Mouse (Mus musculus): Measurements from ENCODE around the gene E330017A01Rik.
"Not testable (repeated sequence)": the region's sequence is repeated elsewhere in the genome, so short reads cannot be mapped to it uniquely, and the experiment has no call there.

E330017A01Rik gene

DNA sequence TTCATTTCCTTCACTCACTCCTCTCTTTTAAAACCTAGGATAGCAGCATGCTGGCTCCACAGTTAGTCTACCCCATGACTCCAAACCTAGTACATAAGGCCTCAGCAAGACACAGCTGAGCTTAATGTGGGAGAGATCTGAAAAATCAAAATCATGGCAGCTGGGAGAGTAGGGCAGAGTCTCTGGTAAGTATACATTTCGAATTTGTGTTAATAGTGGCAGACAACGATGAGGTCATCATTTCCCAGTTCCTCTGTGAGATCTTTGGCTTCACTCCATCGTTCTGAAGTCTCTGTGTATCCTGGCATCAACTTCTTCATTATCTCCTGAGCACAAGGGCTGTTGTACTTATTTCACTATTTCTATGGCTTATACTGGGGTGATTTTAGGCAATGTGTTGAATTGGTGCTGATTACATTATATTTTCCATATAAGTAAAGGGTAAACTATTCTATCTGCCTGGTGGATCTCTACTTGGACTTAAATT is at the start of gene E330017A01Rik:
Gene E330017A01Rik, minus strand, starts transcription at position 51 of the 487 bp plus-strand sequence.
- in situ Hi-C loops (cut with MseI, MboI): no loop called here

DNA sequence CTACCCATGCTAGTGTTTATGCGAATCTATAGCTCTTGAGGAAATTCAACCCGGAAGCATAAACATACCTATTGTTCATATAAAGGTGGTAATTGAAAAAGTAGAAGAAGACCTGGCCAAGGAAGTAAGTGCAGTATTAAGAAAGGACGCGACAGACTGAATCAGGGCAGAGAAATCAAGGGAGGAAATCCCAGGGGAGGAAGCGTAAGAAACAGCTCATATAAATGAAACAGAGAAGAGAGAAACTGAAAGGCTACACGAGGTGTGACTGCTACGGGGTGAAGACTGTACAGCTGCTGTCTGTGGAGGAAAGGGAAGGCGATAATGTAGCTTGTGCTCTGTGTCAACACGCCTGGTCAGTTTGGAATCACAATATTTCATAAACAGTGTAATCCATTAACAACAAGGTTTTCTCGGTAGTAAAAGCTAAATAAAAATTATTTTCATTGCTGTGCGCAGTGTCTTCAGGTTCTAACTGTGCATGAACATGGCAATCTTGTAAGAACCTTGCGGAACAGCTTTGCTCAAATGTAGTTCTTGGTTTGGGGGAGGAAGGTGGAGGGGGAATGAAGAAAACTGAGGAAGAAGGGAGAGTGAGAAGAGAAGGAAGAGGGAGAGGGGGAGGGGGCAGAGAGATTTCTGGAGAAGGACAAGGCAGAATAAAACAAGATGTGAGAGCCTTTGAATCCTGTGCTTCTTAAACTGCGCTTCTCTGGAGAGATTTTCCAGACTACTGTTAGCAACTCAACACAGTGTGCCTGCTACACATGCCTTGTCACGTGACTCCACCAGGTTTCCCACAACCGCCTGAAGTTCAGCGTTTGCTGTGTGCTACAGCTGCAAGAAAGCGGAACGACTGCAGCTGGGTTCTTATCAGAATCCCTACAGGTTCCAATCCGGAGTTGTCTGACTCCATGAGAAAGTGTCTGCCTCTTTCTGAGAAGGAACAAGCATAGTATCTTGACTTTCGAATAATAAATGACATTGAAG is 47.3 kb upstream of the E330017A01Rik start:
- in situ Hi-C loops (cut with MseI, MboI): no loop called here

DNA sequence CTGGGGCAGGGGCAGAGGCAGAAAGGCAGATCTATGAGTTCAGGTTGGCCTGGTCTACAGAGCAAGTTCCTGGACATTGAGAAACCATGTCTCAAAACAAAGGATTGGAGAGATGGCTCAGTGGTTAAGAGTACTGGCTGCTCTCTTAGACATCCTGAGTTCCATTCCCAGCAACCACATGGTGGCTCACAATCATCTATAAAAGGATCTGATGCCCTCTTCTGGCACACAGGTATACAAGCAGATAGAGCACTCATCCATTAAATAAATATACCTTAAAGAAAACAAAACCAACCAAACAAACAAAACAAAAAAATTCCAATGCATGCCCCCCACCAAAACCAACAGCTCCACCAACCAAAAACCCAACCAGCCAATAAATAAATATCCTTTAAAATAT is 46.0 kb upstream of the E330017A01Rik start:
- in situ Hi-C loops (cut with MseI, MboI): no loop called here

DNA sequence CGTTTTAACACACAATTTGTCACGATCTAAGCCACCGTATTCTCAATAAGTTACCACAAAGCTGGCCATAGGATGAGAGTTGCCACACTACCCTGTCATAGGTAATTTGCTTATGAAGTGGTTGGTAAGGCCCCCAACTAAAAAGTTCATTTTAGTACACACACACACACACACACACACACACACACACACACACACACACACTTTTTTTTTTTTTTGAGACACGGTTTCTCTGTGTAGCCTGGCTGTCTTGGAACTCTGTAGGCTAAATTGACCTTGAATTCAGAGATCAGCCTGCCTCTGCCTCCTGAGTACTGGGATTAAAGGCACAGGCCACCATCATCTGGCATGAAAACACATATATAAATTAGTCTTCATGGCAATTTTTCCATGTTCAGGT is 45.4 kb upstream of the E330017A01Rik start:
- in situ Hi-C loops (cut with MseI, MboI): no loop called here

DNA sequence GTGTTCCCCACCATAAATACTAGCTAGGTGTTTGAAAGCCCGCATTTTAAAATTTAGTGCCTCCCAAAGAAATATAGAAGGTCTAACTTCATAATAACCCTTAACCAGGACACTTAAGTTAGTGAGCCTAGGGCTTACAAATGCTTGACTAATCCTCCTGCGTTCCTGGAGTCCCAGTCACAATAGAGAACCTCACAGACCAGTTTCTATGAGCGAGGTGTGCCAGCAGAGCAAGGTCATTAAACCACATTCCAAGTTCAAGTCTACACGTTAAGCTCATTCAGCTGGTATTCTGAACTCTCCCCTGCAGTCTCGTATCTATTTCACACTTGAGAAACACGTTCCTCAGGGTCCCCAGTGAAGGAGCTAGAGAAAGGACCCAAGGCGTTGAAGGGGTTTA is 44.3 kb upstream of the E330017A01Rik start:
- in situ Hi-C loops (cut with MseI, MboI): no loop called here

DNA sequence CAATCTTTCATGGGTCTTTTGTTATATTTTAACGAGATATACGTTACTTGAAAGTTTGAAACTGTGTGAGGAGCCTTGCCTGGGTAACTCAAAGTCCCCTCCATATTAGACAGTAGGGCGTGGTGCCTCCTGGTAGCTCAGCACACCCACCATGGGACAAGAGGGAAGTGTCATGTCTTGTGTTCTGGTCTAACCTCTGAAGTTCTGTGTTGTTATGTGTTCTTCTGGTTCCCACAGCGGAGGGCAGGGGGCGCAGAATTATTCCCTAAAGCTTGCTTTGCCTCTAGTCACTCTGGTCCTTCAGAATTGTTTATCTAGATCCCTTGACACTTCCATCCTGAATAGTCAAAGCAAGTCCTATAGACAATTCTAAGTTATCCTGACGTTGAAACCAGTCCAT is 43.5 kb upstream of the E330017A01Rik start:
- in situ Hi-C loops (cut with MseI, MboI): no loop called here

DNA sequence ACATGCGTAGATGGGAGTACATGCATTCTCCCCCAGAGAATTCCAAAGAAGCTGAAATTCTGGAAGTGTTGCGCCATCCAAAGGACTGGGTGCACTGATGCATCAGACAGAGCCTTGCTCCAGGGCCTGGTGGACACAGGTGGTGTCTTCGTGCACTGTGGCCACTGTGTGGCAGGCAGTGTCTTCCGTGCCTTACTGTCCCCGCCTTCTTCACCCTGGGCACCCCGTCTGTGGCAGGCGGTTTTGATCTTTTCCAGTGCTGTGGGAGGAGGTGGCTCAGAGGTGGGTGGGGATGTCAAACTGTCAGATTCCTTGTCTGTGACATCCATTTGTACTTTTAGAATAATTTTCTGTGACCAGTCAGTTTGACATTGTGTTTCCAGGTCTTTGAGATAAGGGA is 40.1 kb upstream of the E330017A01Rik start:
- in situ Hi-C loops (cut with MseI, MboI): no loop called here

DNA sequence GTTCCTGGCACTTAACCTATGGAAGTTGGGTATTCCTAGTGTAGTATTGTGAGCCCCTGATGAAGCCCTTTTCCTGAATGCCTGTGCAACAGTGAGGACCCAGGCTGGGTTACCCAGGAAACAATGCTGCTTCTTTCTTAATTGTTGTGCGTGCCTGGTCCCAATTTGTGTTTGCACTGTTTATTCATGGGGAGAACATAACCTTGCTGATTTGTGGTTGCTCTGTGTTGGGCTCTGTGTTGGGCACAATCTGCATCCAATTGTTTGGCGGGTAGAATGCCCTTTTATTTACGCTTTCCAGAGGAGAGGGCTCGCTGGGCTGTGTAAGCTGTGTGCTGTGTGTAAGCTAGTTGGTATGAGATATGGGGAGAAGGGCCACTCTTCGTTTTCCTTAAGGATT is 39.0 kb upstream of the E330017A01Rik start:
- in situ Hi-C loops (cut with MseI, MboI): no loop called here

DNA sequence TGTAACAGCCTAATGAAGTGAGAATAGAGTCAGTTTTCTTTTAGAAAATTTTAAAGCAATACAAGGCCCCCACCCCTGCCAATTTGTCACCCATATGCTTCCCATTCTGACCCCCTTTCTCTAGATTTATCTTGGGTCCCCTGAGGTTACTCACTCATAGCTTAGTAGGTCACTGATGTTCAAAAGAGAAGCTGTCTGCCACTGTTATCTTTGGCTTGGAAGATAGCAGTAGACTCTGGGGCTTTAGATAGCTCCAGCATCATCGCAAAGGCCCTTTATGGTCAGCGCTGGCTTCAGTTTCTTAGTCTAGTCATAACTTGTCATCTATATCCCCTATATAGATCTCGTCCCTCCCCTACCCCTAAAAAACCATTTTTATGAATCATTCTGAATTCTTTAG is 38.1 kb upstream of the E330017A01Rik start:
- in situ Hi-C loops (cut with MseI, MboI): no loop called here

DNA sequence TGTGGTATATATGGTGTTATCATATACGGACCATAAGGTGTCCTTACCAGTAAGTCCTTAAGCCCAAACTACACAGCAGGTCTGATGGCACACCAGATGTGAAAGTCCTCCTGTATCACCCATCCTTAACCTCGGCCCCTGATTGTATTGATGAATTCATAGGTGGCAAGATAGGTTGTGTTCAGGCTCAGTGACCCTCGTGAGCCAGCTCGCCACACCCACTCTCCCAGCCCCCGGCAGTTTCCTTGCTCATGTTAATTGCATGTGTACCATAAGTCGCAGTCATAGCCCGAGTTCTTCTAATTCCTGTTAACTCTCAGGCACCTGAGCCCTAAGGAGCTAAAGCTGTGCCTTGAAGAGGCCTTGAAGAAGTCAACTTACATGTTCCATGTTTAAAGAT is 37.6 kb upstream of the E330017A01Rik start:
- in situ Hi-C loops (cut with MseI, MboI): no loop called here

DNA sequence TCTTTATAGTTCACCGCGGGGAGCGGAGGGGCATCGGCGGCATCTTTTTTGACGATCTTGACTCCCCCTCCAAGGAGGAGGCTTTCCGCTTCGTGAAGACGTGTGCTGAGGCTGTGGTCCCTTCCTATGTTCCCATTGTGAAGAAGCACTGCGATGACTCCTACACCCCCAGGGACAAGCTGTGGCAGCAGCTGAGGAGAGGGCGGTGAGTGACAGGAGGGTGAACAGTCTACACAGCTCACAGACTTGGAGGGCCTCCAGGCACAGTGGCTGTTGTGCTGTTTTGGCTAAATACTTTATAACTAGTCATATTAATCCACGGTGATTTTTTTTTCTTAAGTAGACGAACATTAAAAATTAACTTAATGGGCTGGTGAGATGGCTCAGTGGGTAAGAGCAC is 36.7 kb upstream of the E330017A01Rik start:
- in situ Hi-C loops (cut with MseI, MboI): no loop called here

DNA sequence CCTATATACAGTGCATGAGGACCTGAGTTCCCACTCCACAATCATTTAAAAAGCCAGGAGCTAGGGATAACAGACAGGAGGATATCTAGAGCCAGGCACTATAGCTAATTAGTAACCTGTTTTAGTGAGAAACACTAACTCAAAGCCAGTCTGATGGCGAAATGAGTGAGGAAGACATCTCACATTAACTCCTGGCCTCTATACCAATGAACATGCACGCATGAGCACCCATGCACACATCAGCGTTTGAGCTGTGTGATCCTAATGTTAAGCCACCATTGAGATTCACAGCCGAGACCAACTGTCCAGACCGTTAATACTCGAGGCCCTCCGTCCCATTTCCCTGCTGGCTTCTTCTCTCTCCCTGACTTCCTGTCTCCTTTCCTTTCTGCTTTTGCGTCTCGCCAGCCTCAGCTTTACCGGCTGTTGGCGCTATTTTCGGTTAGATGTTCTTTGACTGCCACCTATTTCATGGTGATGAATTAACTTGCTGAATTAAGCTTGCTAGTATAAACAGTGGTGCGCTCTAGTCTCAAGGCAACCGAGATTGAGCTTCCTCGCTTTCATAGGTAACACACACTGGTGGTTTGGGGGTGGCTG is 35.4 kb upstream of the E330017A01Rik start:
- in situ Hi-C loops (cut with MseI, MboI): no loop called here

DNA sequence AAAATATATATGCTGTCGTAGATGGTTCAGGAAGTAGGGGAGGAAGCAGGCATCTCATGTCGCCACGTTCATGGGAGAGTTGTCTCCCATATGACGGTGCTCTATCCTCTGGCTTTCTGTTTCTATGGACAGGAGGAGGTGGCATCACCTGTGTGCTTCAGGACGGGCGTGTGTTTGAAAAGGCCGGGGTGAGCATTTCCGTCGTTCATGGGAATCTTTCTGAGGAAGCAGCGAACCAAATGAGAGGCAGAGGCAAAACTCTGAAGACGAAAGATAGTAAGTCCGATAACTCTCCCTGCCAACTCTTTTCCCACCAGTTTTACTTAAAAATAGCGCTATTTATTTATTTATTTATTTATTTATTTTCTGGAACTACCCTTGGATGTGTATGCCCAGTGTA is 33.9 kb upstream of the E330017A01Rik start:
- in situ Hi-C loops (cut with MseI, MboI): no loop called here

DNA sequence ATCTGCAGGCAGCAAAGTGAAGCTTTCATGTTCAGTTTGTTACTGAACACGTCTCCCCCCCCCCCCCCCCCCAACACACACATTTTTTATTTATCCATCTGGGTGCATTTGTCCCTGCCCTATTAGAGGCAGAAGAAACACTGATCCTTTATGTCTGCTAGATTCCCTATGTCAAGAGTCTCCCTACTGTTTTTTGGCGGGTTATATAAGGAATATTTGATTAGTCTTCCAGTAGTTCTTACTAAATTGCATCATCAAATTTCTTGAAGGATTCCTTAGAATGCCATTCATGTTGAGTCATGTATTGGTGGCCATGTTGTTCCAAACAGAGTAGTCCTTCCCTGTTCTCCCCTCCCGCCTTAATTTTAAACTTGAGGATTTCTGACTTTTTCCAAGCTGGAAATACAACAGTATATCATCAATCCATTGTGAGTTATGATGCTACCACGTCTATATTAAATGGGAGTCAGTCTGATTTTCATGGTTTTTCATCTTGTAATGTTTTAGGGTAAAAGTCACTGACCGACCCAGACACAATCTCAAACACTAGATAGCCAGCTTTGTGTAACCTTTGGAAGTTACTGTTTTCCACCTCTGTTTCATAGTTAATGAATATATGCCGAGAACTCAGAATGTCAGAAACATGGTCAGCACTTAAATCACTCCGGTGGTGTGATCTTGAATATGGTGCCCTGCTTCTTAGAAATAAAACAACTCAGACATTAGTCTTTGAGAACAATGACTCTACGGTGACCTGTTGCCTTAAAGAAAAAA is 32.9 kb upstream of the E330017A01Rik start:
- in situ Hi-C loops (cut with MseI, MboI): no loop called here

DNA sequence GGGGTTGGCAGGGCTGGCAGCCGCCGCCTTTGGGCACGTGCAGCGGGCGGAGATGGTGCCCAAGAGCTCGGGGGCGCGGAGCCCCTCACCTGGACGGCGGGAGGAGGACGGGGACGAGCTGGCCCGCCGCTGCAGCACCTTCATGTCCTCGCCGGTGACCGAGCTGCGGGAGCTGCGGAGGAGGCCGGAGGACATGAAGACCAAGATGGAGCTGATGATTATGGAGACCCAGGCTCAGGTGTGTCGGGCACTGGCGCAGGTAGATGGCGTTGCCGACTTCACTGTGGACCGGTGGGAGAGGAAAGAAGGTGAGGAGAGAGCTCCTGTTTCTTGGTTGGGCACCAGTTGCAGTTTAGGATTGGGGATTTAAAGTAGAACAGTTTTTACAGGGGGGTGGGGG is 32.1 kb upstream of the E330017A01Rik start:
- in situ Hi-C loops (cut with MseI, MboI): no loop called here

DNA sequence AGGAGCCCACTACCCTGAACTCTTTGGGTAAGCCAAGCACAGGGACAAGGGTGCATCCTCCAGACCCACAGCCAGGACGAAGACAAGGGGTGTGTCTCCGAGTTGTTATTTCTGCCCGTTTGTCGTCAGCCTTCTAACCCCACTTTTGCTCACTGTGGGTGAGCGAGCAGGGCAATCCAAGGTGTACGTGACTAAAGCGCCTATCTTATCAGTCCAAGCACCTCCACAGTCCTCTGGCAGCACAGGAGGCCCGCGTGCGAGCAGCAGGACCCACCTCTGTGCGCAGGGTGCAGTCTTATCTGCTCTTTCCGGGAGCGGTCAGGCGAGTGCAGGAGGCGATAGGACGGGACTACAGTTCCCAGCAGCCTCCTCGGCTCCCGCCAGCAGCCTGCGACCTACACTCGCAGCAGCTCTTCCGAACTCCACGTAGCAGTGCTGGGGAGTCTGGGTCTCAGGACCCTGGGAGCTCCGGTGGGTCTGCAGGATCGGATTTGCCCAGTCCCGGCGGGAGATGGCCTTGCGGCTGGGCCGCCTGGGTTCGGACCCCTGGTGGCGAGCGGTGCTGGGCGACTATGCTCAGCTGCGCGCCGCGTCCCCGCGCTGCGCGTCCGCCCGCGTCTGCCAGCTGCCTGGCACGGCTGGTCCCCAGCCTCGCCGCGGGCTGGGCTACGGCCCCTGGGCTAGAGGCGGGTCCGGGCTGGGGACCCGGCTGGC is 31.5 kb upstream of the E330017A01Rik start, which contains the start of gene Cpox:
Gene Cpox, plus strand, starts transcription at position 376 of the 714 bp plus-strand sequence.
- in situ Hi-C loops (cut with MseI, MboI): no loop called here

DNA sequence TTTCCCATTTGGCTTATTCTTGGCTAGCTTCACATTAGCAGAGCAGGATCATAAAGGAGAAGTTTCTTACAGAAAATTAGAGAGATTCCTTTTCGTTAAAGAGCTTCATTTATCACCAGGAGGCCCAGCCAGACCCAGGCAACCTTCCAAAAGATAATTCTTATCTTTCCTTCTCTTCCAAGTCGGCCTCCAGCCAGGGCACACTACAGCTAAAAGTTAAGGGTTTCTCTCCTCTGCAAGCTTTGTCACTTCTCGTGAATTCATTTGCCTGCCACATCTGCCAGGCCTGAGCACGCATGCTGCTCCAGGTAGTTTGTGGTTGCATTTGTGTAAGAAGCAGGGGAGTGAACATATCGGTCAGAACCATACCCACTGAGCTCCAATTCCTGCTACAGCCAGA is 30.7 kb upstream of the E330017A01Rik start:
- in situ Hi-C loops (cut with MseI, MboI): no loop called here

DNA sequence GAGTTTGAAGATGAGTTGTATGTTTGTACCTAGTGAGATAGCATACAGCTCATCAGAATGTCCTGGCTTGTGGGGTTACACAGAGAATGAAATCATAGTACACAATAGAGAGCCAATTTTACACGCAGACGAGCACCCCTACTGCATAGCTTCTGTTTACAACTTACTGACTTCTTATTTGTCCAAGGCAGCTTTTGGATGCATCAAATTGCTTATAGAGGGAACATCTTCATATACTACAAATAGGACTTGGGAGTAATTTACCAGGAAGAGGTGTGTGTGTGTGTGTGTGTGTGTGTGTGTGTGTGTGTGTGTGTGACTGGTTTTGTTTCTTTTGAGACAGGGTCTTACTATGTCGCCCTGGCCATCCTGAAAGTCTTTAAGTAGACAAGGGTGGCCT is 30.0 kb upstream of the E330017A01Rik start:
- in situ Hi-C loops (cut with MseI, MboI): no loop called here

DNA sequence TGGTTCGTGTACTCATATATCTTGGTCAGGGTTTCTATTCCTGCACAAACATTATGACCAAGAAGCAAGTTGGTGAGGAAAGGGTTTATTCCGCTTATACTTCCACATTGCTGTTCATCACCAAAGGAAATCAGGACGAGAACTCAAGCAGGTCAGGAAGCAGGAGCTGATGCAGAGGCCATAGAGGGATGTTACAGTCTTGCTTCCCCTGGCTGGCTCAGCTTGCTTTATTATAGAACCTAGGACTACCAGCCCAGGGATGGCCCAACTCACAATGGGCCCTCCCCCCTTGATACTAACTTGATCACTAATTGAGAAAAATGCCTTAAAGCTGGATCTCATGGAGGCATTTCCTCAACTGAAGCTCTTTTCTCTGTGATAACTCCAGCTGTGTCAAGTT is 28.1 kb upstream of the E330017A01Rik start:
- in situ Hi-C loops (cut with MseI, MboI): not testable (repeated sequence)

DNA sequence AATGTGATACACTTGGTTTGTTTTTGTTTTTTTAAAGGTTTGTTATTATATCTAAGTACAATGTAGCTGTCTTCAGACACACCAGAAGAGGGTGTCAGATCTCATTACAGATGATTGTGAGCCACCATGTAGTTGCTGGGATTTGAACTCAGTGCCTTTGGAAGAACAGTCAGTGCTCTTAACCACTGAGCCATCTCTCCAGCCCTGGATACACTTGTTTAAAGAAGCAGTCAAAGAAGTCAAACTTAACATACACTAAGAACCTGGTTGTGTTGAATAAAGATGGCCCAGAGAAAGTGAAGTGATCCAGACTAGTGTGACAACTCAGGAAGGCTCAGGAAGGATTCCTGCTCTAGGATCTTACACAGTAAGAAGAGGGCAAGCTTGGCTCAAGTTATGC is 26.6 kb upstream of the E330017A01Rik start:
- in situ Hi-C loops (cut with MseI, MboI): not testable (repeated sequence)

DNA sequence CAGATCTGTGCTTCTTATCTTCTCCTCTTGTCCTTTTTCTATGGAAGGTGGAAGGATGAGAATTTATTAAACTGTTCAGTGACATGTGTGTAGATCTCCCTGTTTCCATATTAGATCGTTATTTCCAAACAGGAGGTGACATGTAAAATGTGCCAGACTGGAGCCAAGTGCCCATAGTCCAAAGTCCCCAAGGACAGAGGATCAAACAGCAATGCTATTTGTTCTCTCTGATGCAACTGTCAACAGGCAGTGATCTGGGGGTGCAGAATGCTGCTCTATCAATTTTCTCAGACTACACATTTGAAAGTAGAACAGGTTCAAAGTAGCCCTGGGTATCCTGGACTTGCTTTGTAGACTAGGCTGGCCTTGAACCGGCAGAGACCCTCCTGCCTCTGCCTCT is 25.3 kb upstream of the E330017A01Rik start:
- in situ Hi-C loops (cut with MseI, MboI): no loop called here
